Mouse (Mus musculus) cerebellum, postnatal 25 days (tissue): ENCODE measurements around the gene Ager.

Experiments
- DNase-seq, 2 experiments: peaks; one replicate each; pipeline ENCODE4 v3.0.0; 2021; ENCODE audit warnings: mixed read lengths in 2 of 2

Gene Ager

DNA sequence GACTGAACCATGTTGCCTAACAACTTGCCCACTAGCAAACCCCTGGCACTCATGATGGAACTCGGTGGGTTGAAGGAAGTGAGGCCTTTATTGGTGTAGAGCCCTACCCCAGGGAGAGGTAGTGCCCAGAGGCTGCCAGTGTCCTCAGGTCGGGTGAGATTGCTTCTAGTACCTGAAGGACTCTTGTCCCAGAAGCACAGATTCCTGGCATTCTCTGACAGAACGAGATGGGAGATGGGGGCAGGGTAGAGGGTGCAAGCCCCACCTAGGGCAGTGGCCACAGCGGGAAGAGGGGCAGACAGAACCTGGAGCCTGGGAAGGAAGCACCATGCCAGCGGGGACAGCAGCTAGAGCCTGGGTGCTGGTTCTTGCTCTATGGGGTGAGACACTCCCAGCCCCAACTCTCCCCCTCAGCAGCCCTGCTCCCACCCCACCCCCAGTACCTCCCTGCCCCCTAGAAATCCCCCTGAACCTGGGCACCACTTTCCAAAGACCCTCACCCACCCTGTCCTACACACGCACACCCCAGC lies at the start of gene Ager:
Gene Ager (plus strand): TSS at position 297 of the 530 bp plus-strand sequence.
- no peak for DNase-seq

DNA sequence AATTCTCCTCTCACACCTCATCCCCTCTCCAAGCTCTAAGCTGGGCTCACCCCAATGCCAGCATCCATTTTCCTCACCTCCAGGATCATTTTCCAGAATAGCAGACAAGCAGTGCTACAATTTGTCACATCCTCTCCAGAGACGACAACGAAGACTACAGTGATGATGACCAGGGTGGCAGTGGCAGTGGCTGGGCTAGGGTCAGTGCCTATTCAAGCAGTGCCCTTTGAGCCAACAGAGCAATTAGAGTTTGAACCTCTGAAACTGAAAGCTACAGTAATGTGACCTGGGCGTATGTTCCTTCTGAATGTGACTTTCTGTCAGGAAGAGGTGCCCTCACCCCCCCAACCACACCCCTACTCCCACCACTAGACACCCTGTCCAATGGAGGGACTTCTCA lies 48.5 kb upstream of the Ager start:
- no peak for DNase-seq

DNA sequence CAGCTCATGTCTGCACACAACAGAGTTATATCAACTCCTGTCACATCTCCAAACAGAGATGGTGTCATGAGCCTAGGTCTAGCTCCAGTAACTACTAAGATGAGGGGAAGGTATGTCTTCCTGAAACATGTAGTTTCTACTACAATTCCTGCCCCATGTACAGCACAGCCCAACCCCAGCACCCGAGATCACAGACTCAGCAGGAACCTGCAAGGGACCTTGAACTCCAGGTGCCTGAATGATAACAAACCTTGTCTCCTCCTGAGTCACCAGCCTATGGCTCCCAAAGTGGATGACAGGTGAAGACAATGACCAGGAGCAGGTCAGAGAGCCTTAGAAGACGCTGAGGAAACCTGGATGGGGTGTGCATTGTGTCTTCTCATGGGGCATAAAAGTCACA lies 47.8 kb upstream of the Ager start:
- DNase-seq, result no peak

DNA sequence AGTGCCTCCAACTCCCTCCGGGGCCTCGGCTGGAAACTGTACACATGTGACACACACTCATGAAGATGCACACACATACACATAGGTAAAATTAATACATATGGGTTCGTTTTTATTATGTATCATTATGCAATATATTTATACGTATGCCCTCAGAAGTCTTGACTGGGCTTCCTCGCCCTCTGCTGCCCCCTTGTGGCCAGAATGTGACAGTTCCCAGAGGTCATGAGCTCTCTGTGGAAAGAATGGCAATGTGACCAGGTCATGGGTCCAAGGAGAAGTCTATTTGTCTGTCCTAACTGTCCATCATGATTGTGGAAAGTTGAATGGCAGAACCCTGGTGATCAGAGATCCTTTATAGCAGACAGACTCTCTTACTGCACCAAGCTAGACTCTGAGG lies 42.2 kb upstream of the Ager start:
- peak; percentile 75 to 87 for DNase-seq

DNA sequence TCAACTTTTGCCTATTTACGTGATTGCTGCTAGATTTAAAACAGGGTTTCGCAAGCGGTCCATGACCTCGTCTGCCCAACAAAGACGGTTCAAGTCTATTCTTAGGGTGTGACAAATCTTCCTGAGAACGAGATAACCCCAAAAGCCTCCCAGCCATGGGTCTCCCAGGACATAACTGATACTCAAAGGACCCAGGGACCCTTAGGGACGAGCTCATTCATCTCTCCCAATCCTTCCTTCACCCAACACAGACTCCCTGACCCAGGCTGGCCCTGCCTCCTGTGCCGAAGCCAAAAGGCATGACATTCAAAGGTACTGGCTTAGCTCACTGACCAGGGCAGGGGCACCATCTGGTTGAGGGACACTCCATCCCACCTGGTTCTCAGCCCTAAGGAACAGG lies 41.3 kb upstream of the Ager start:
- no peak for DNase-seq

DNA sequence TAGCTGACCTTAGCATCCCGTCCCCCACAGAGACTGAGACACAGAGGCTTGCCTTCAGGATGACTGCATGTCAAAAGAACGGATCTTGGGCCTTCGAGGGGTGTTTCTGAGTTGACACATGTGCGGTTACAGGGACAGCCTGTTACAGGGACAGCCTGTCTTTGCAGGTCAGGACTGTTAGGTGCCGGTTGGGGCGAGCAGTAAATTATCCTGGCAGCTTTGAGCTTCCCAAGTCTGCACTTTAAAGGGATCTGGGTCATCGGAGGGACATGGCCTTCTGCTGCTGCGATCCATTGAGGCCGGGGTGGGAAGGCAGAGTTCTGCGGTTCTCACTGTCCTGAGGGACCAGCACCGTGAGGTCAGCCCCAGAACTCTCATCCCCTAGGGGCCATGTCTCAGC lies 40.3 kb upstream of the Ager start:
- no peak for DNase-seq

DNA sequence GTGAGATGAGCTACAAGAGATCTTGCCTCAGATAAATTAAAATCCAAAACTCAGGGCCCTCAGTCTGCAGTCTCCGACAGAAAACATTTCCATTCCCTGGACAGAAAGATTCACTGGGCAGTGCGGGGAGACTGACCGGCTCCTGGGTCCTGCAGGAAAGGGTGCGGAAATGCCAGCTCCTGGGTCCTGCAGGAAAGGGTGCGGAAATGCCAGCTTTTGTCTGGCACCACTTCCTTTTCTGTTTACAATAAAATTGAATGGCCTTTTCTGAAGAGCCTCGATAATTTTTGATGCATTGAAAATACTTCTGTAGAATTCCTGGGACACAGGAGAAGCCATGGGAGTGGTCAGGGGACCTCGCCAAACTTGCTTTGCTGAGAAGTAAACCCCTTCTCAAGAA lies 38.5 kb upstream of the Ager start:
- DNase-seq, result no peak

DNA sequence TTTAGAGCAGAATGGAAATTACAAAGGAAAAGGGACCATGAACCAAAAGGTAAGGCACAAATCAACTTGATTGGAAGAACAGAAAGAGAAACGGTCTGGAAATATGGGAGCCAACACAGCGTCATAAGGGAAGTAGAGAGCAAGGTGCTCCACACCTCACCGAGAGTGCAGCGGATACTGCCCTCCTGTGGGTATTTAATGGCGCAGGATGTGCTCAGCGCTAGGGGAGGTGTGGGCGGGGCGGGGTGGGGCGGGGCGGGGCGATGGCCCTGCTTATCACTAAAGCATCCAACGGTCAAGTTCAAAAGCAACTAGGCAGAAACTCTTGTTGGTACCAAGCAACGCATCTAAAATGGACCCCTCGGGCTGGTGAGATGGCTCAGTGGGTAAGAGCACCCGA lies 37.8 kb upstream of the Ager start:
- DNase-seq, result no peak

DNA sequence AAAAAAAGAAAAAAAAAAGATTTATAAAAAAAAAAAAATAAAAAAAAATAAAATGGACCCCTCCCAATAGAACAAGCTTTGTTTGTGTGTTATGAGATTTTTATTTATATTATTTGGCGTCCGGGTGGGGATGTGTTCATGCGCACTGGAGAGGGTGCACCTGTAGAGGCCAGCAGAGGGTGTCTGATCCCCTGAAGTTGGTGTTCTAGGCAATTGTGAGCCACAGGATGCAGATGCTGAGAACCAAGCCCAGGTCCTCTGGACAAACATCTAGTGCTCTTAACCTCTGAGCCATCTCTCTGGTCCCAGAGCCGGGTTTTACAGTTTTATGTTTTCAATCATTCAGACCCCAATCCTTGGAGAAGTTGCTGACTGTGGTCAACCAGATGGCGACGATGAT lies 37.2 kb upstream of the Ager start:
- DNase-seq, result no peak

DNA sequence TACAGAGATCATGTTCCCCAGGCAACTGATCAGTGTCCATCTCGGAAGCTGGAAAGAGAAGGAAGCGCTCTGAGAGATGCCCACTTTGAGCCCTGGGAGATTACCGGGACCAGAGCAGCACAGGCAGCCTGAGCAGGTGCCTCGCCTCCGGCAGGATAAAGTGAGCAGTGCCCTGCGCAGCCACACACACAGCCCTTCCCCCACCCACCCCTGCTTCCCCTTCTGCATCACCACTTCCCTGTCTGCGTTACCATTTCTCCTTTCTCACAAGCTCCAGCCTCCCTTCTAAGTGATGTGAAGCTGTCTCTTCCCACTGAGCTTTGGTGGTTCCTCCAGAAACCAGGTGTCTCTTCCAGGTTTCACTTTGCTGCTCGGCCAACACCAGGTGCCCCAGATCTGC lies 36.5 kb upstream of the Ager start:
- no peak for DNase-seq

DNA sequence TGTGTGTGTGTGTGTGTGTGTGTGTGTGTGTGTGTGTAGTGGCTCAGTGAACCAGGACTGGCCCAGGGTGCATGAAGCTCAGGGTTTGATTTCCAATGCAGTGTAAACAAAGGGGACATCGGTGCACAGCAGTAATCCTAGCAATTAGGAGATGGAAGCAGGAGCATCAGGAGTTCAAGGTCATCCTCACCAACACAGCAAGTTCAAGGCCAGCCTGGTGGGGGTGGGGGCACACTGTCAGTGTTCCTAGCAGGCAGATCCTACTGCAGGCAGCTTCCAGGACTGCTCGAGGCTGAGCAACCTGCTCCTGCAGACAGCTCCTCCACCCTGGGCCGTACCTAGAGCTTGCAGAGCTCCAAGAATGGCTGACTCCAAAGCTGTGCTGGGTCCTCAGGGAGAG lies 35.1 kb upstream of the Ager start:
- DNase-seq, result no peak

DNA sequence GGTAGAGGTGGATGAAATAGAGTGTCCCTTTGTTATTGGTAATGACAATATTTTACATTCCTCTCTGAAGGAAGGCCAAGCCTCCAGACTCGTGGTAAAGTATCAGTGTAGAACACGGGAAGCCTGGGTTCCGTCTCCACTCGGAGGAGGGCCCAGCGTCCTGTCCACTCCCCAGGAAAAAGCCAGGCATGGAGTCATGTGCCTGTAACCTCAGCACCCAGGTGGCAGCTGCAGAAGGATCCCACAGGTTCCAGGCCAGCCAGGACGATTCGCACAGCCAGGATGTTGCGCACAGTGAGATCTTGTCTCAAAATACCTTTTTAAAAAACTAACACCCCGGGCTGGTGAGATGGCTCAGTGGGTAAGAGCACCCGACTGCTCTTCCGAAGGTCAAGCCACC lies 34.3 kb upstream of the Ager start:
- no peak for DNase-seq

DNA sequence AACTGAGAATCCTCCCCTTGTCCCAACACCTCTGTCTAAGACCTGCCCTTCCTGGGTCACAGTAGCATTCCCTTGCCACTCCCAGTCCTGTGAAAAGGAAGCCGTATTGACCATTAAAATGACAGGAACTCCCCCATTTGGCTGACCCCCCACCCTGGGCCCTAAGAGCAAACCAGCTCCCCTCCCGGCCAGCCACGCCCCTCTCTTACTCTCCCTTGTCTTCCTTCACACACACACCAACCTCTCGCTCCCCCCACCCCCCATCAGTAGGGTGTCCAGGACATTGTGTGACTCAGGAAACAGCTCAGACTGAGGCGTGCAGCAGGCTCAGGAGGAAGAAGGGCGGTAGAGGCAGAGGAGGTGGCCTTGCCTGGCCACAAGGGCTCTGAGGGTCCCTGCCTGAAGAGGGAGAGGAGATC lies 33.6 kb upstream of the Ager start, which contains the start of gene Notch4:
Gene Notch4 (plus strand): TSS at position 266 of the 419 bp plus-strand sequence.
- no peak for DNase-seq

DNA sequence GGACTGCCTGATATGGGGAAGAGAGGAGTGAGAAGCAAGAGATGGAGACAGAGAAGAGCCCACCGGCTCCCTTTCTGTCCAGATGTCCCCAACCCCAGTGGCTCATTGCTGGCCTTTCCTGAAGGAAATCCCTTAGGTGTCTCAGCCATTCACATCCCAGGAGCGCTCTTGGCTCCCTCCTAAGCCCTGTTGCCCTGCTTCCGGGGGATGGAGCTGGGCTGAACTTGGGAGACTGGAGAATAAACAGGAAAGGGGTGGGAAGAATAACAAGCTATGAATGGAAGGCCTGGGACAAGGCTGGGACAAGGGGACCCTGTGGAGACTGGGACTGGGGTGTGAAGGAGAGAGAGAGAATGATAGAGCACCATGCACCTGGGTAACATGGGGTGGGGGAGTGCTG lies 32.9 kb upstream of the Ager start:
- no peak for DNase-seq

DNA sequence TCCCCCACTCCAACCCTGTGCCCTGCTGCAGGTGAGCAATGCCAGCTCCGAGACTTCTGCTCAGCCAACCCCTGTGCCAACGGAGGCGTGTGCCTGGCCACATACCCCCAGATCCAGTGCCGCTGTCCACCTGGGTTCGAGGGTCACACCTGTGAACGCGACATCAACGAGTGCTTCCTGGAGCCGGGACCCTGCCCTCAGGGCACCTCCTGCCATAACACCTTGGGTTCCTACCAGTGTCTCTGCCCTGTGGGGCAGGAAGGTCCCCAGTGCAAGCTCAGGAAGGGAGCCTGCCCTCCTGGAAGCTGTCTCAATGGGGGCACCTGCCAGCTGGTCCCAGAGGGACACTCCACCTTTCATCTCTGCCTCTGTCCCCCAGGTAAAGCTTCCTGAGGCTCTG lies 30.4 kb upstream of the Ager start:
- DNase-seq, result no peak

DNA sequence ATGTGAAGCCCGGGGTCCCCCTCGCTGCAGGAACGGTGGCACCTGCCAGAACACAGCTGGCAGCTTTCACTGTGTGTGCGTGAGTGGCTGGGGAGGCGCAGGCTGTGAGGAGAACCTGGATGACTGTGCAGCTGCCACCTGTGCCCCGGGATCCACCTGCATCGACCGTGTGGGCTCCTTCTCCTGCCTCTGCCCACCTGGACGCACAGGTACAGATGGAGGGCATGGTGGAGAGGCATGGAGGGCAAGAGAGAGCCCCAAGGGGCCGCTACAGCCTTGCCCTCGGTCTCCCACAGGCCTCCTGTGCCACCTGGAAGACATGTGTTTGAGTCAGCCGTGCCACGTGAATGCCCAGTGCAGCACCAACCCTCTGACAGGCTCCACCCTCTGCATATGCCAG lies 29.2 kb upstream of the Ager start:
- no peak for DNase-seq

DNA sequence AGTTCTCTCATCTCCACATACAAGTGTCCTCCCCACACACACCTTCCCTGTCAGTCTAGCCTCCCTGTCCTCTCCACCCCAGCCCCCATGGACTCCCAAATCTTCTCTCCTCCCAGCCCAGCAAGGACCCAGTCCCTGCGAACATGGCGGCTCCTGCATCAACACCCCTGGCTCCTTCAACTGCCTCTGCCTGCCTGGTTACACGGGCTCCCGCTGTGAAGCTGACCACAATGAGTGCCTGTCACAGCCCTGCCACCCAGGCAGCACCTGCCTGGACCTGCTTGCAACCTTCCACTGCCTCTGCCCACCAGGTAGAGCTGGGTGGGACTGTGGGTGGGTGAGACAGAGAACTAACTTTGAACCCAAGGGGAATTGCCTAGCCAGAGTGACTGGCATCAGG lies 27.7 kb upstream of the Ager start:
- DNase-seq, result no peak

DNA sequence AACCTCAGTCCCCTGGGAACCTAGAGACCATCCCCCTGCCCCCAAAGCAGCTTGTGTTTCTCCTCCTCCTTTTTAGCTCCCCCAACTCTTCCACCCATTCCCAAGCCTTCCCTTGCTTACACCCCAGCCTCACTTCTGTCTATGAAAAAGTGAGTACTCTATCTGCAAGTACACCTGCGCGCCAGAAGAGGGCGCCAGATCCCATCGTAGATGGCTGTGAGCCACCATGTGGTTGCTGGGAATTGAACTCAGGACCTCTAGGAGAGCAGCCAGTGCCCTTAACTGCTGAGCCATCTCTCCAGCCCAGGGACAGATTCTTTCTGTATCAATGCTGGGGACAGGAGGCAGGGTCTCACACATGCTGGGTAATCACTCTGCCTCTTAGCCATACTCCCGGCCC lies 25.8 kb upstream of the Ager start:
- no peak for DNase-seq

DNA sequence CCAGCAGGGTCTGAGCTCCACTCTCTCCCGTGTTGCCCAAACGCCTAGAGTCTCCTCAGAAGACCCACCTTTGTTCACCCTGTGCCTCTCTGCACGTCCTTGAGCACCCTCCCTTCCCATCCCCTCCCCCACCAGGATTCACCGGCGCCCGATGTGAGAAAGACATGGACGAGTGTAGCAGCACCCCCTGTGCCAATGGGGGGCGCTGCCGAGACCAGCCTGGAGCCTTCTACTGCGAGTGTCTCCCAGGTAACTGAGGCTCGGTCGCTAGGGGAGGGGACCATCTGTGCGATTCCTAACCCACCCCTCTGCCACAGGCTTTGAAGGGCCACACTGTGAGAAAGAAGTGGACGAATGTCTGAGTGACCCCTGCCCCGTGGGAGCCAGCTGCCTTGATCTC lies 25.3 kb upstream of the Ager start:
- peak in 1 of 2 experiments; percentile 36 for DNase-seq

DNA sequence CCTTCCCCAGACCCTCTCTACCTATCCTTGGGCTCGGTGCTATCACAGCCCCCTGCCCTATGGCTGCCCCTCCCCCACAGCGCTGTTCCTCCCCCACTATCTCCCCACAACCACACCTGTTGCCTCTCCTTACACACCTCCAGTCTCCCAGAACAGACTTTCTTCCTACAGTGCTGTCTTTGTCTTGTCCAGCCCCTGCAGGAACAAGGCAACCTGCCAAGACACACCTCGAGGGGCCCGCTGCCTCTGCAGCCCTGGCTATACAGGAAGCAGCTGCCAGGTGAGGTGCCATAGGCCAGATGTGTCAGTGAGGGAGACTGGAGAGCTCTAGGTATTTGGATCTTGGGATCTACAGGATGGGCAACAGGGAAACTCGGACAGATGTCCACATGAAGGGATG lies 21.1 kb upstream of the Ager start:
- no peak for DNase-seq

DNA sequence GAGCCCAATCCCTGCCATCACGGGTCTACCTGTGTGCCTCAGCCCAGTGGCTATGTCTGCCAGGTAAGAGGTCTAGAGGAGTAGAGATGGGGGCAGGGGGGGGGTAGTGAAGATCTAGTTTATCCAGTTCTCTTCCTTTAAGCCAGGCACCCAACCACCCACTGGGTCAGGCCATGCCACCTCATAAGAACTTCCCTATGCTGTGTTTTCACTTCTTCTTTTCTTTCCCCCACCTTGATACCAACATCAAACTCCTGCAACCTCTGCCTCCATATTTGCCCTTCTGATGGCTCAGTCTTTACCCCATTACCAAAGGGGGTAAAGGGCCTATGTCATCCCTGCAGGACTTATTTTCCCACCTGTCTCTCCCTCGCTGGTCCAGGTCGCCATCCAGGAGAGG lies 19.6 kb upstream of the Ager start:
- no peak for DNase-seq

DNA sequence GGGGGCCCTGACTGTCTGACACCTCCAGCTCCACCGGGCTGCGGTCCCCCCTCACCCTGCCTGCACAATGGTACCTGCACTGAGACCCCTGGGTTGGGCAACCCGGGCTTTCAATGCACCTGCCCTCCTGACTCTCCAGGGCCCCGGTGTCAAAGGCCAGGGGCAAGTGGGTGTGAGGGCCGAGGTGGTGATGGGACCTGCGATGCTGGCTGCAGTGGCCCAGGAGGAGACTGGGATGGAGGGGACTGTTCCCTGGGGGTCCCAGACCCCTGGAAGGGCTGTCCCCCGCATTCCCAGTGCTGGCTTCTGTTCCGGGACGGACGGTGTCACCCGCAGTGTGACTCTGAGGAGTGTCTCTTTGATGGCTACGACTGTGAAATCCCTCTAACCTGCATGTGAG lies 15.1 kb upstream of the Ager start:
- DNase-seq, result no peak

DNA sequence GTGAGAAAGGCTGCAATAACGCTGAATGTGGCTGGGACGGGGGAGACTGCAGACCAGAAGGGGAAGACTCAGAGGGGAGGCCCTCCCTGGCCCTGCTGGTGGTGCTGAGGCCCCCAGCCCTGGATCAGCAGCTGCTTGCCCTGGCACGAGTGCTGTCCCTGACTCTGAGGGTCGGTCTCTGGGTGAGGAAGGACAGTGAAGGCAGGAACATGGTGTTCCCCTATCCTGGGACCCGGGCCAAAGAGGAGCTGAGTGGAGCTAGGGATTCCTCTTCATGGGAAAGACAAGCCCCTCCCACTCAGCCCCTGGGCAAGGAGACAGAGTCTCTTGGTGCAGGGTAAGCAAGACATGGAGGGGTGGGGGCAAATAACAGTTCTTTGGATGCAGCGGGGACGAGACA lies 14.3 kb upstream of the Ager start:
- peak in 1 of 2 experiments; percentile 34 for DNase-seq

DNA sequence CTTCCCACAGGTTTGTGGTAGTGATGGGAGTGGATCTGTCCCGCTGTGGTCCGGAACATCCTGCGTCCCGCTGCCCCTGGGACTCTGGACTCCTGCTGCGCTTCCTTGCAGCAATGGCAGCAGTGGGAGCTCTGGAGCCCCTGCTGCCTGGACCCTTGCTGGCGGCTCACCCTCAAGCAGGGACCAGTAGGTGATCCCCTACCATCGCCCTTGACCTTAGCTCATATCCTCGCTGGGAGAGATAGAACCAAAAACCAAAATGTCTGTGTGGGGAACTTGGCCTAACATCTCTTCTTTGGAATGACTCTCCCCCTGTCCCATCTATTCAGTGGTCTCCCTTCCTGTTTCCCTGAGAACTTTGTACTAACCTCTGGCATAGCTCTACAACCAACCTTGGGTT lies 13.8 kb upstream of the Ager start:
- no peak for DNase-seq

DNA sequence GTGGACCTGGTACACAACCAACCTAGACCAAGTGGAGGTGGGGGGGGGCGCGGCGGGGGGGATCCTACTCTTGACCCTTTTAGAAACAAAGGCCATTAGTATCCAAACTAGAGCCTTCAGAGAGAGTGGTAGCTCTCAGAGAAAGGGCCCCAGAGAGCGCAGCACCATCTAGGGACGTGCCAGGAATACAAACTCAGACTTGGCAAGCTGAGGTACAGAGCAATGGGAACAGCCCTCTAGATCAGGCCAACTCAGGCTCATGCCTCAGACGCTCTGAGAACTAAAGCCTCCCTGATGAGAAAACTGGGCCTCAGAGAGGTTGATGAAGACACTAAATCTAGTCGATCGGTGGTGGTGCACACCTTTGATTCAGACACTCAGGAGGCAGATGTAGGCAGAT lies 12.5 kb upstream of the Ager start:
- no peak for DNase-seq
